Mouse (Mus musculus) gastrocnemius, adult 2 months (tissue): ENCODE data around the gene Unc13d. TPM values are rescaled to one million over a fixed set of nuclear protein-coding genes. Genes with fewer than 3 reads are reported as not detected.
"Not testable (repeated sequence)": the region's sequence is repeated elsewhere in the genome, so short reads cannot be mapped to it uniquely, and the experiment has no call there.

ENCODE experiments used
- DNase-seq: peaks from one replicate; pipeline ENCODE4 v3.0.0; 2022
- H3K27ac ChIP-seq: fragments of 200-600 bp; 2 replicates; pipeline ENCODE4 v1.8.1; 2022; ENCODE audit warnings: mild to moderate bottlenecking
- H3K4me3 ChIP-seq: fragments of 200-600 bp; 2 replicates; pipeline ENCODE4 v1.8.1; 2022; ENCODE audit warnings: mild to moderate bottlenecking, moderate library complexity
- CTCF ChIP-seq: fragments of 200-600 bp; IDR thresholded peaks from 2 replicates; pipeline ENCODE4 v1.8.1; 2022; ENCODE audit warnings: antibody characterized with exemption, mild to moderate bottlenecking, moderate library complexity
- intact Hi-C: fragments of 180-260 bp; cut with DNase I; formaldehyde crosslinking; loops from one replicate; pipeline ENCODE4 v1.15.1; 2025
- total RNA-seq, 2 experiments: library from RNA; stranded (reverse); gene quantifications; 2 replicates each; pipeline ENCODE4 v1.2.3; 2021

Gene Unc13d
- total RNA-seq, 2 experiments from 2014 or later: 0.13 to 0.50 TPM

- Histone ChIP-seq H3K27ac (no peak overlapping the region; the same call in 1 of the 2 replicates), H3K4me3 (peak overlapping the region; percentile 93)
- TF ChIP-seq CTCF: no peak
- DNase-seq: no peak
- intact Hi-C loops: loop anchor here (2.0 kb wide), 1 partner anchor 87 kb away; no protein-coding TSS in a partner anchor
Observed at GRCm38 (mm10) chr11:116021328-116022220, 56.2 kb downstream of the Unc13d start.

- no peak for DNase-seq
- H3K27ac ChIP-seq: no peak overlapping the region
- TF ChIP-seq CTCF: peak; percentile 22; the same call in 1 of the 2 replicates
- intact Hi-C loops: loop anchor here (2.0 kb wide), 1 partner anchor 86 kb away; no protein-coding TSS in a partner anchor
- no peak overlapping the region for H3K4me3 ChIP-seq
Observed at GRCm38 (mm10) chr11:116020519-116020922, 57.2 kb downstream of the Unc13d start.

DNA sequence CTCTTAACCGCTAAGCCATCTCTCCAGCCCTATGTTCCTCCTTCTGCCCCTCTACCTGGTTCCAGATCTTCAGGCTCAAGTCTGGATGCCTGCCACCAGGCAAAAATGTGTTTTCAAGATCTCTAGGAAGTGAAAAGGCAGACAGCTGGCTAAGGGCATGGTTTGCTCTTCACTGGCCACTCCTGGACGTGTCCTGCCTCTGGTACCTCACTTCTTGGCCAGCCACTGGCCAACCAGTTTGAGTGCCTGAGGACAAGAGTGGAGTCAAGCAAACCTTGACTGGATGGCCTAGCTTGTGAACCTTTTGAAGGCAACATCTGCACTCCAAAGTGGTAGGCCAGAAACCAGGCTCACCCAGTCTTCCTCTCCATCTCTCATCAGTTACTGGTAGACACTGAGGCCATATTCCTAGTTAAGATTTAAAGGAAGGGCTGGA, 57.8 kb downstream of the Unc13d start:
- TF ChIP-seq CTCF: no peak
- H3K27ac ChIP-seq: no peak overlapping the region
- no peak overlapping the region for H3K4me3 ChIP-seq
- DNase-seq: no peak
- intact Hi-C loops: loop anchor here (2.0 kb wide), 1 partner anchor 85 kb away; no protein-coding TSS in a partner anchor

- no peak for DNase-seq
- Histone ChIP-seq H3K27ac (no peak overlapping the region), H3K4me3 (no peak overlapping the region)
- no peak for TF ChIP-seq CTCF
- intact Hi-C loops: no loop called here
Observed at GRCm38 (mm10) chr11:116019360-116019791, 58.4 kb downstream of the Unc13d start.

DNA sequence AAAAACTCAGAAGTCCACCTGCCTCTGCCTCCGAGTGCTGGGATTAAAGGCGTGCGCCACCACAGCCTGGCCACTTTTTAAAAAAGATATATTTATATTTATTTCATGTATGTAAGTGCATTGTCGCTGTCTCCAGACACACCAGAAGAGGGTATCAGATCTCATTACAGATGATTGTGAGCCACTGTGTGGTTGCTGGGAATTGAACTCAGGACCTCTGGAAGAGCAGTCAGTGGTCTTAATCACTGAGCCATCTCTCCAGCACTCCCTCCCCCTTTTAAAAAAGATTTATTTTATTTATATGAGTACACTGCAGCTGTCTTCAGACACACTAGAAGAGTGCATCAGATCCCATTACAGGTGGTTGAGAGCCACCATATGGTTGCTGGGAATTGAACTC, 58.9 kb downstream of the Unc13d start:
- intact Hi-C loops, DNase-seq, H3K27ac ChIP-seq, H3K4me3 ChIP-seq: not testable (repeated sequence)

GRCm38 (mm10) chr11:116018106-116018505, 59.7 kb downstream of the Unc13d start:
- intact Hi-C loops: no loop called here
- no peak for DNase-seq
- Histone ChIP-seq H3K27ac (no peak overlapping the region), H3K4me3 (no peak overlapping the region)
- TF ChIP-seq CTCF: peak; percentile 65

DNA sequence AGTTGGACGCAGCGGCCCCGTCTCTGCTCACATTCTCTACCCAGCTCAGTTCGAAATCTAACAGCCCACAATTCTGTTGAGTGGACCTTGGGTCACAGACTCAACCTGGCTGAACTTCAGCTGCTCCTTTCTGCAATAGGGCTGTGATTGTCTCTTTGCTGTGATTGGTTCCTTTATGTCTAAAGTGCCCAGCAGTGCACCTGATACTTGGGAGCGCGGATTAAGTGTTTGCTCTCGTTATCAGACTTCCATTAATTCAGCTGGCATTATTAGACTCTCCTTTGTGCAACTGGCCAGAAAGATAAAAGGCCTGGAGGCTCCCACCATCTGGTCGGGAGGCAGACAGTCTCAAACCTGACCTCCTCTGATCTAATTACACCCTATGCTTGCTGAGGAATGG, 62.9 kb downstream of the Unc13d start:
- no peak for DNase-seq
- intact Hi-C loops: no loop called here
- no peak for TF ChIP-seq CTCF
- H3K4me3 ChIP-seq: no peak overlapping the region
- no peak overlapping the region for H3K27ac ChIP-seq

DNA sequence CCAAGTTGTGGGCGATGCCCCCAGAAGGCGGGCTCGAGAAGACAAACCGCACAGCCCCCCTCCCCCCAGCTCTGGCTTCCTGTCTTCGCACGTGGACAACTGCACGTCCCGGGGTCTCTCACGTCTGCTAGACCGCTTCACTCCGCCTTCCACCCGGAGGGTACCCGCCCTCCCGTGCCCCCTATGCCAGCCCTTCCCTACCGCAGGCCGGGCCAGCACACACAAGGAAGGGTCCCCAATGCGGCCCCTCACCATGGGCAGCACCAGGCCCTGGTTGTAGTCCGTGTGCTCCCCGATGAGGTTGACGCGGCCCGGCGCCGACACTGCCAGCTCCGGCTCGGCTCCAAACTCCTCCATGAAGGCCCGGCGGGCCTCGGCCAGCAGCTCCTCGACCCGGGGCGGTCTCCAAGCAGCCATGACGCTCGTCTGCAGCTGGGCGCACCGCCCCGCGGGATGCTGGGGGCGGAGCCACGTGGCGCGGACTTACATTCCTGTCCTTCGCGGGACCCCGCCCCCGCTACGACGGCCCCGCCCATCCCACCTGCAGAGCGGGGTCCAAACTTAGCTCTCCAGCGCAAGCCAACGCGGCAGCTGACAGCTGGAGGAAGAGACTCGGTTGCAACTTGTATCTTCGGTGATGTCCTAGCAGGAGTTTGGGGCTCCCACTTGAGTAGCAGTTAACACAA, 65.4 kb downstream of the Unc13d start, which contains the start of gene Galk1:
Gene Galk1 (minus strand): TSS at position 458 of the 686 bp plus-strand sequence.
- no peak for TF ChIP-seq CTCF
- intact Hi-C loops: no loop called here
- Histone ChIP-seq H3K27ac (peak within 1 kb of the TSS; percentile 83), H3K4me3 (peak within 1 kb of the TSS; percentile 72)
- peak; percentile 93 for DNase-seq

Other genes starting within 250 kb of the Unc13d start
- not detected for gene Myo15b, start 219.6 kb downstream of the Unc13d start, total RNA-seq
- under 1 TPM; 0.23 to 0.89 TPM for gene Smim5, start 178.0 kb downstream of the Unc13d start, total RNA-seq
- gene Smim6, start 165.9 kb downstream of the Unc13d start, total RNA-seq: not detected
- 10 to 100 TPM; 12.1 to 13.4 TPM for gene Sap30bp, start 144.7 kb downstream of the Unc13d start, total RNA-seq
- 1 to 10 TPM; 7.5 to 8.6 TPM for gene Recql5, start 144.5 kb downstream of the Unc13d start, total RNA-seq
- 1 to 10 TPM; 4.2 to 4.5 TPM for gene Itgb4, start 103.3 kb downstream of the Unc13d start, total RNA-seq
- 1 to 10 TPM; 3.0 to 3.8 TPM for gene Galk1, start 65.2 kb downstream of the Unc13d start, total RNA-seq
- 10 to 100 TPM; 55.9 to 58.7 TPM for gene H3f3b, start 50.0 kb downstream of the Unc13d start, total RNA-seq
- gene Unk, start 47.6 kb downstream of the Unc13d start, total RNA-seq: 1 to 10 TPM; 7.0 to 7.4 TPM
- gene Wbp2, start 9.0 kb upstream of the Unc13d start, total RNA-seq: 10 to 100 TPM; 77.2 to 81.8 TPM
- gene Trim47, start 49.2 kb upstream of the Unc13d start, total RNA-seq: 10 to 100 TPM in 1 of 2 experiments, 1 to 10 TPM in 1; 6.0 to 12.2 TPM
- 1 to 10 TPM; 4.2 to 6.6 TPM for gene Trim65, start 53.2 kb upstream of the Unc13d start, total RNA-seq
- gene Mrpl38, start 60.9 kb upstream of the Unc13d start, total RNA-seq: 10 to 100 TPM; 47.5 to 61.5 TPM
- 10 to 100 TPM; 10.5 to 11.5 TPM for gene Fbf1, start 90.2 kb upstream of the Unc13d start, total RNA-seq
- gene Ten1, start 120.9 kb upstream of the Unc13d start, total RNA-seq: 10 to 100 TPM; 14.3 to 17.1 TPM
- gene Acox1, start 121.1 kb upstream of the Unc13d start, total RNA-seq: 100 to 1,000 TPM in 1 of 2 experiments, 10 to 100 TPM in 1; 79.8 to 118 TPM
- gene Evpl, start 160.1 kb upstream of the Unc13d start, total RNA-seq: under 1 TPM in 1 of 2 experiments, not detected in 1; 0.14 TPM
- 10 to 100 TPM; 87.7 to 89.2 TPM for gene Srp68, start 196.3 kb upstream of the Unc13d start, total RNA-seq
- under 1 TPM in 1 of 2 experiments, not detected in 1; 0.33 TPM for gene Galr2, start 203.0 kb upstream of the Unc13d start, total RNA-seq
- 100 to 1,000 TPM in 1 of 2 experiments, 10 to 100 TPM in 1; 74.1 to 106 TPM for gene Exoc7, start 229.3 kb upstream of the Unc13d start, total RNA-seq